Mouse (Mus musculus) regulatory T cell (primary cell): ENCODE results near the gene Zhx3.

Experiments
- in situ Hi-C: fragments of 300-600 bp; cut with MboI, MseI; formaldehyde crosslinking; loops from one replicate; pipeline ENCODE4 v1.15.1; 2025; ENCODE audit warnings: high pct_unique_total_duplicates

Zhx3 gene

DNA sequence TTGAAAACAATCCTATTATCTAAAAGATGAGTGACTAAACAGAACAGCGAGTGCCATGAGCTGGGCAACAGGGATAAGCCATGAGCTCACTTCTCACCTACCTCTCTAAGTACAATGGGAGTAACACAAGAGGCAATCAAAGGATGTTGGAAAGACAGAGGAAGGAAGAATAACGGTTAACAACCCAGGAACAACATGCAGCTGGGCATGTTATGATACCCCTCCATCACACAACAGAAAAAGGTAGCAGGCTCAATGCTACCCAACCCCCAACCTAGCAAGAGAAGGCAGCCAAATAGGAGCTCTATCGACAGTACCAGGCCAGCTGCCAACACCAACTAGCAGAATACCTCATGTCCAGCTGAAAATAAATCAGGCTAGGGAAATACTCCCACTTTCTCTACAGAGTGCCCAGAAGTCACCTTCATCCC is 66.7 kb downstream of the Zhx3 start:
- in situ Hi-C loops, result no loop called here

DNA sequence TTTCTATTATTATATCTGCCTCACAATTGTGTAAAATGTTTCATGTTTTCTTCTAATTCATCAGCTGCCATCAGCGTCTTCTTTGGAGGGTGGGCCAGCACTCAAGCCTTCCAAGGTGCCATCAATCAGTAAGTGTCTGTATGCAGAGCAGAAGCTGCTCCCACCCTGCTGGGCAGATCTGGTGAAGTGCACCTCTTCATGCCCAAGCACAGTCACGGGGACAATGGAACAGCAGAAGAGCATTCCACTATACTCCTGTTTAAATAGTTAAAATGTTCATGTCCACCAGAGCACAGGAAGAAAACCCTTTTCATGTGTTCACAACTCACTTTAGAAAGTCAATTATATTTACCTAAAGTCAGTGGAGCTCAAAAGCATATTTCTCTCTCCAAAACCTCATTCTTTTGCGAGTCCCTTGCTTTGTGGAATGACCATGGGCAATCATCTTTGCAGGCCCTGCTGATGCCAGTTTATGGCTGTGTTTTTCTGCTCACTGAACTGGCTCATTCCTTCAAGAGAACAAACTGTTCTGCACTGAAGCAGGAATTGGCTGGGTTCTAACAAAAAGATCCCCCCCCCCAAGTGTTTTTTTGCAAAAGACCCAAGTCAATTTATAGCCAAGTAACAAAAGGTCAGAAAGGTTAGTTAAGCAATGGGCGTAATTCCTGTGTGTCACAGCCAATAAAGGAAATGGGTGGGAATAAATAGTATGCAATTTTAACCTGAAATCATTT is 67.8 kb downstream of the Zhx3 start:
- in situ Hi-C loops, result no loop called here

DNA sequence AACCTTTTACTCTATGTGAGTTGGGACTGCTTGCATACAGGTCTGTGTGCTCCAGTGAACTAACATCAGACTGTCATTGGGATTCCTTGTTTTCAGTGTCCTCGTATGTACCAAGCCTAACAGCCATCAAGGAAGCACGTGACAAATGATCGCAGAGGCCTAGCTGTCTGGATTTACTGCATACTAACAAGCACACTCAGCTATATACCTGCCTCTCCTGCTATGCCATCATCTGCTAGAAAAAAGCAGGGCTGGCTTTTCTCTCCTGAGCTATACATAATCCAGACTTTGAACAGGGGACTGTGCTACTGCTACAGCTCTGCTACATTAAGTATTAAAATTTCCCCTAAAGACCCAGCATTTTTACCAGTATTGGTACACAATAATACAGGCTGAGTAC is 70.5 kb downstream of the Zhx3 start:
- in situ Hi-C loops, result no loop called here

DNA sequence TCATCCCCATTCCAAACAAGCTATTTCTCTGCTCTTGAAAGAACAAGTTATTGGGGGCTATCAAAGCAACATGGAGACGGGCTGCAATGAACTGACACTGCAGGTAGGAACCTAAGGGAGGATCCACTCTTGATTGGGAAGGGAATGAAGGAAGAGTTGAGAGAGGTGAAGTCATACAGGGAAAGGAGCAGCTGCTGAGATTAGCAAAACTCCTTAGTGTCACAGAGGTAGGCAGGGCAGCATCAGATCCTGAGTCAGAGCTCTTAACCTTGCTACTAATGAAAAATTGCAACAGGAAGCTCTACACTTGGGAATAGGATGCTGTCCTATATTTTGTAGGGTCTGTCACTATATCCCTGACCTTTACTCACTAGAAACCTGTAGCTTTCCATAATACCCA is 71.8 kb downstream of the Zhx3 start:
- in situ Hi-C loops, result no loop called here

DNA sequence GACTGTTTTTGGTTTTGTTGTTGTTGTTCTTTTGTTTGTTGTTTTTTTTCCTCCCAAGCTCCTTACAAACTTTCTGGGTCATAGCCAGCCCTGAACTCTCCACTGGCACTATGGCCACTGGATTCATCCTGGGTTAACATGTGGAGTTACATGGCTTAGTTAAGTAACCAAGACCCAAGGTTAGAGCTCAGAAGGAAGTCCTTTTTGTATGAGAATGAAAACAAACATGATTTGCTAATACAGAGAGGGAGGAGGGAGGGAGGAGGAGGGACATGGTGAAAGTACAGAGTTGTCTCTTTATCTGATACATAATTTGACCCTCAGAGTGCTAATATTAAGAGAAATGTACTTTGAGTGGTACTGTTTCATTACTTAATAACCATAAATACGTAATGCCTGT is 74.6 kb downstream of the Zhx3 start:
- in situ Hi-C loops, result no loop called here

DNA sequence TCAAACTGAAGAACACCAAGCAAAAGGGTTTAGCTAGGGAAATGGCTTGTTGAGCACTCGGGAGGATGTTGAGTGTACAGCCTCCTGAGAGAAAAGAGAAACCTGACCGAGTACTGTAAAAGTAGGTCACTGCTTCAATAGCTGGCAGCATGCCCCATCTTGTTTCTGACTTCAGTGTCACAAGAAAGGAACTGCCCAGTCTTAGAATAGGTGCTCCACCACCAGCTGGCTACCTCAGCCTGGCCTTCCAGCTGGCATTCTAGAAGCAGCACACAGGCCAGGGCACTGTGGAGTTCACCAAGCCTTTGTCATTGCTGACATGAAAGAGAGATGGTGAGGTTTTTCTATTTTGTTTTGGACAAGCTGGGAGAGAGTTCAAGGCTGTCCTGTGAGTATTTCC is 75.8 kb downstream of the Zhx3 start:
- in situ Hi-C loops, result no loop called here

DNA sequence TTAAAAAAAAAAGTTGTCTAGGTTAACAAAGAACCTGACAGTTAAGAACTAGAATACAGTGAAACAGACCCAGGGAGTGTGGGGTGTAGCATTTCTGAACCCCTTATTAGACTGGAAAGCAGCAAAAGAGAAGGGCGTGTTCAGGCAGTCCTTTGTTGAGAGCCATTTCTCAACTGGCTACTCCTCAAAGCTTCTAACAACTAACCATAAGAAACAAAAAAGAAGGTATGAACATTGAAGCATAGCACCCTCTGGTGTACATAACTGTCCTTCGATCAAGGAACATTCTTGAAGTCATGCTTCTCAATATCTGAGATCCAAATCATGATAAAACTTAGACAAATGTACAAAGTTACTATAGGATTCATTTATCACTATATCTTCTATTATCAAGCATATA is 79.7 kb downstream of the Zhx3 start:
- in situ Hi-C loops, result no loop called here

DNA sequence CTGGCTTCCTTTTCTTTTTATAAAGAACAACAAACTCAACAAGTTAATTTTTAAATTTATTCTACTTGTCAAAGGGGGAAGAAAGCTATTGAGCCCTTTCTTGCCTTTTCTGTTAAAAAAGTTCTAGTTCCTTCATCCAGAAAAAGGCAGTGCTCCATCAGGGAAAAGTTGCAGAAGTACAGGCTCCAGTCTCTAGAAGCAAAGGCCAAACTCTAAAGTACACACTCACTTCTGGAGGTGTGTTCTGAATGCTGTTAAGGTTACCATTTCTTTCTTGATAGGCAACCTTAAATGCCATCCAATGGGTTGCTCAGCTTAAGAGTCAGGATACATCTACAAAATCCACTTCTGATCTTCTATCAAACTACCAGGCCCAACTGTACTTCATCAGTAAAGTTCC is 83.1 kb downstream of the Zhx3 start:
- in situ Hi-C loops, result no loop called here

DNA sequence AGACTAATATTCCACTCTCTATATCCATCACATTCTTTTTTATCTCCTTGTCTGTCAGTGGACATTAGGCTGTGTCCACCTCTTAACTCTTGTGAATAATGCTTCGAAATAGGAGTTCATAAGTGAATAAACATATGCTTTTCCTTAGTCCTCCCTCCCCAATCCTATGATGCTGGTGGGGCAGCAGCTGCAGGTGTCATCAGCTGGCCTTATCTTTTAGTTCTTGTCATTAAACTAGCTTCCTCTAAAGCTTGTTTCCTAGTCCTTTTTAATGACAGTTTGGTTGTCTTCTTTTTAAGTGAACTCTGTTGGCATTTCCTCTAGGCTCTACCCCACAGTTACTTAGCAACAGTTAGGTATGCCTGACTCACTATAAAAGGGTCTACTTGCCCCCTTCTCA is 83.8 kb downstream of the Zhx3 start:
- in situ Hi-C loops, result no loop called here

DNA sequence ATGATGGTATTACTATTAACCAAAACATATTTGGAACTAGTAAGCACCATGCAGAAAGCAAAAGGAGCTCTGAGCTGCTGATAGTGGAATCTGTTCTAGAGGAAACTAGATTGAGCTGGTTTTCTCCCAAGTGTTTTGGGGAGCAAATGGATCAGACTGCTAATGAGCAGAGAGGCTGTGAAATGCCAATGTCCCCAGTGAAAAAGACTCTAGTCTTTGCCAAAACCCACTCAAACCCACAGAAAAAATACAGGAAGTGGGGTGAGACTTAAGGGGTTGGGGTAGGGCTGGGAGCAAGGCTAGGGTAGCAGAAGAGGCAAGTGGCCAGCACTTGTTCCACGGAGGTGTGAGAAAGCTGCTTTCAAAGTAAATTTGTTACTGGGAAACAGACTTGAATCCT is 86.5 kb downstream of the Zhx3 start:
- in situ Hi-C loops, result no loop called here

DNA sequence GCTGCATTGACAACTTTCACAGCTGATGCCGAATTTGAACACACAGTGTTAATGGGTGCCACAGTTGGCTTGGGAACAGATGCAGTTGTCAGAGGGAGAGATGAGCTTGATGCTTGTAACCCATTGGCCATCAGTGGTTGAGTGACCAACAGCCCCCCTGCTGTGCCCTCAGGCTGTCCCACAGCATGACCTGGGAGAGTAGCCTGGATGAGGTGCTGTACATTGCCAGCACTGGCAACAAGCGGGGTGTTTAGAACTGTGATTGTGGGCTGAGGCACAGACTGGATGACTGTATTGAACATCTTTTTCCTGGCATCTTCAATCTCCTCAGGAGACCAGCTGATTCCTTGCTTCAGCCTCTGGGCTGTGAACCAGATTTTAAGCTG is 92.0 kb downstream of the Zhx3 start:
- in situ Hi-C loops, result no loop called here

DNA sequence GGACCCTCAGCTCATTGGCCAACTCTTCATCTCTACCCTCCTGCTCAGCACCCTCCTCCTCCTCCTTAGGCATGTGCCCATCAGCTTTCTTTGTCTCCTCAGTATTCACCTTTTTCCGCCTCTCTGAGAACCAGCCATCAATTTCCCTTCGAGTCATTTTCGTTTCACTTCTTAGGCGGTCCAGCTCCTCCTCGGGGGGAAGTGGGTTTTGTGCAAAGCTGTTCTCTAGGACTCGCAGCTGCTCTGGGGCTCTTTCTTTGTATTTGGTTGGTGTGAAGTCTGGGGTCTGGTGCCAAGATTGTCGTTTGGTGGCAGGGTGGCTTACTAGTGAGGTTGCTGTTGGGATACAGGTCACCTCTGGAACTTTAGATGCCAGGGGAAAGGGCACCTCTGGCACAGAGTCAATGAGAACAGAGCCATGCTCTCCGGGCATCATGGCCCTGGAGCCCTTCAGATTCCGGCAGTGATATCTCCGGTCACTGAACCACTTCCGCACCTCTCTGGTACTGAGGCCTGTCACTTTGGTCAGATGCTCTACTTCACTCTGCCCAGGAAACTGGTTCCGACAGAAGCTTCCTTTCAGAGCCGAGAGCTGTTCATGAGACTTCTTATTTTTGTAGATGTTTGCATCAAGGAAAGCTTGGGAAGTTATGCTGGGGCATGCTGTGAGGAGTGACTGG is 92.5 kb downstream of the Zhx3 start:
- in situ Hi-C loops, result no loop called here

DNA sequence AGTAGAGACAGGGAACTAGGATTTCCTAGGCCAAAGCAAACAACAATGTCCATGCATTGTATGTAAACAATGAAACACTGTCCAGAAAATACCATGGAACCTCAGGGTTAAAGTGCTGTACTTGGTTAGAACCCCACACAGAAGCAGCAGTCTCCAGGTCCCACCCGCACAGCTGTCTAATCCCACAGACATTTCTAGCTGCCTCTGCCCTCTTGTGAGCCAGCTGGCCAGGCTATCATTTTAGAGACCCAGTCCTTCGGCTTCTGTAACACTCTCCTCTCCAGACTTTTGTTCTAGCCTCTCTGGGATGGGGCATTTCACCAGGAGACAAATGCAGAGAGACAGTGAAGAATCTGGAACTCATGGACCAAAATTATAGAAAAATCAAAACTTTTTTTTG is 94.8 kb downstream of the Zhx3 start:
- in situ Hi-C loops, result no loop called here

DNA sequence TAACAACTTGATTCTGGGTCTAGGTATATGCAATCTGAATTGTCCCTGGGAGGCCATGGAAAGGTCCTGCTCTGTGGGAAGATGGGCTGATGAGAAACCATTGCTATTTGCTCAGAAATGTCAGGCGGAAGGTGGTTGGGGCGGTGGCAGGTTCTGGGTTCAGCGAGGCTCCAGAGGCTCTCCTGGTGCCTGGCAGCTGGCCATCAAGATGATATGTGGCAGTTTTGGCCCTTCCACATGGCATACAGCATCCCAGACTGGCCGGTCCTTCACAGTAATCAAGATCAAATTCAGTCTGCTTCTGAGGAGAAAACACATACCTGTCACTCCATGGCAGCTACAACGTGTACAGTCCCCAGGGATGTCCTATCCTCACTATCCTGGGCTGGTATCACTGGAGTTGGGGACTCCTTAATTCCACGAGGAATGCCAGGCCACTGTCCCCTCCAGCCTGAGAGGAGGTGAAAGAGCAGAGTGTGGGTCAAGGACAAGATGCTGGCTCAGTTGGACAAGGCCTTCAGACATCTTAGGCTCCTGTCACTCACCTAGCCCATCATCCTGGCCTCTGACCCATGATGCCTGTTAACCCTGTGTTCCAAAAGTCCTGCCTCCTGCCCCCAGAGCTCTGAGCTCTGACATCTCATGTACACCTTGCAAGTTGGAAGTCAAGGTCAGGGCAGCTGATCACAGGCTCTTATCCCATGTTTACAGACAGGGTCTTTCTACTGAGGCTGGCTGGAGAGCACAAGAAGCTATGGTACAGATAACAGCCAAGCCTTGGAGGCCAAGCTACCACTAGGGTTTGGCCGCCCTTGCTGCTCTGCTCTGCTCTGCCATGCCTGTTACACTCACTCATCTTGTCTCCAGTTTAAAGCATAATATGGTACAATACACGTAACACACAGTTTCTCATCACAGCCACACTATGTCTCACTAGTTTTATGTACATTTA is 101.2 kb downstream of the Zhx3 start:
- in situ Hi-C loops, result no loop called here

DNA sequence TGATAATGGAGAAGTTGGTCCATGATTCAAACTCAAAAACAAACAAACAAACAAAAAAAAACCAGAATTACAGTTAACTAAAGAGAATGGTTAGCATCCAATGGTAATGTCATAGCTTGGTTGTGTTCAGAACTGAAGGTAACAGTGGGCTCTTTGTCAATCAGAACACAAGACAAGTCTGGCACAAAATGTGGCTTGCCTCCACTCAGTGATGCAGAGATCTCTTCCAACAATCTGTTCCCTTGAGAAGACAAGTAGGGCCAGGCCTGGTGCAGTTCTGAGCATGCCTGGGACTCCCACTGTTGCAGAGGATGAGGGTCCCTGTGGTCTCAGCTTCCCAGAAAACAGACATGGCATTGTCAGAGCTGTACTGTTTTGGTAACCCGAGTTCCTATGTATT is 101.9 kb downstream of the Zhx3 start:
- in situ Hi-C loops, result no loop called here

DNA sequence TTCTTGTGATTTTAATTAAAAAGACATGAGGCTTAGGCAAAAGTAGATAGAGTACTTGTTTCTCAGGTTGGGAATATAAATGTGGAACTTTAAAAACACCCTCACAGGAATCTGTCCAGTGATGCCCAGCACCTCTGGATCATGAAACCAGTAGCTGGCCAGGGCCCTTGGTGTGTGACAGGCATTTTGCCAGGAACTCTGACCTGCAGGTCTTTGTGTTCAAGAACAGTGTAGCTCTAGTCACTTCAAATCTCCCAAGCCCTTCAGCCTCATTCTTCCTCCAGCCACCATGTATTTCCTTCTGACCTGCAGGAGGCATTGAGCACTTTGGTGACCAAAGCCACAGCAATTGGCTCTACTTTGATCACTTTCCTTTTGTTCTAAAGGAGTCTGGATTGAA is 102.4 kb downstream of the Zhx3 start:
- in situ Hi-C loops, result no loop called here

DNA sequence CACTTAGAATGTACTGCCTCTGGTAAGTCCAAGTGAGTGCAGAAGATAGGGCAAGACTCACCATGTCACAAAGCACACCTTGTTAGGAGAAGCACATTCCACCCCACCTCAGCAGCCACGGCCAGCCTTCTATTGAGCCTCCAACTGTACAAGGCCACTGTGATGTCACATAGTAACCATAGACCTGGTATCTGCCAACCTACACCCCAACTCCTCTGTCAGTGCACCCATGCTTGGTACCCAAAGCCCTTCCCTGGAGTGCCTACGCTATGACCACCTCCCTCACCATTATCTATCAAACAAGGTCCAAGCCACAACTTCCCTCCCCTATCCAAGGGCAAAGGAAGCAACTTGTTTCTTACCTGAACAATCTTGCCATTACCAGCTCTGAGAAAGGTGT is 103.8 kb downstream of the Zhx3 start:
- in situ Hi-C loops, result no loop called here

DNA sequence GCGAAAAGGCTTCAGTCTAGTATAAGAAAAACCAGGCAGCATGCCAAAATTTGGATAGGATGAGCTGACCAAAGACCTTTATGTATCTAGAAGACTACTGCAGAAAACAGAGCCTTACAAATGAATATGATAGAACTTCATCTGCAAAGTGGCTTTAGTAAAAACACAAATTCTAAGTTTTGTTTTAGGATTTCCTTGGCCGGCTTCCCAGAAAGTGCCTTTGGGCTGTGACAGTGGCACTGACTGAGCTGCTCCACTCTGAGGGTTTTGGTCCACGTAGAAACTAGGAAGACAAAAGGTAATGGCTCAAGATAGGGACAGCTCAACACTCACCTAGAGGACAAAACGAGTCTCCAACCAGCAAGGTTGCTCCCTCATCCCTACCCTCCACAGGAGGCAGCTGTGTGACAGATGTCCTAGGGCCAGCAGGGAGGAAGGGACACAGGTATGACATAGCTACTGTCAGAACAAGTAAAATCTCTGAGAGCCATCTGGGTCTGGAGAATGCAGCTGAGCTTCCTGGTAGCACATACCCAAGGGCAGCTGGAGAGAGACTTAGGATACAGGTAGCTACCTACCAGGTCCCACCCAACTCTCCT is 104.6 kb downstream of the Zhx3 start:
- in situ Hi-C loops, result no loop called here

DNA sequence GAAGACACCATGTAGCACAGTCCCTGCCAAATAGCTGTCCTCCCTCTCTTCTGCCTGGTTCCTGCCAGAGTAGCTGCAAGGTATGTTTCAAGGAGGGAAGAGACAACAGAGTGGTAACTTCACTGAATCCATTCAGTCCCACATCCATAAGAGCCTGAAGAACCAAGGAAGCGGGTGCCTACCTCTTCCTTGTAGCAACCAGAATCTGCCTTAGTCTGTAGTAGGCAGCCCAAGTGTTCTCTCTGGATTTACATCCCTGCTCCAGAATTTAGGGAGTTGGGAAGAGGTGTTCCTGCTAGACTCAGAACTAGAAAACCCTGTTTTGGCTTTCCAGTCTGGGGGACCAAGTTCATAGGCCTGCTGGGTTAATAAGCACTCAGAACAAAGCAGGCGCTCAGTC is 105.6 kb downstream of the Zhx3 start:
- in situ Hi-C loops, result no loop called here

DNA sequence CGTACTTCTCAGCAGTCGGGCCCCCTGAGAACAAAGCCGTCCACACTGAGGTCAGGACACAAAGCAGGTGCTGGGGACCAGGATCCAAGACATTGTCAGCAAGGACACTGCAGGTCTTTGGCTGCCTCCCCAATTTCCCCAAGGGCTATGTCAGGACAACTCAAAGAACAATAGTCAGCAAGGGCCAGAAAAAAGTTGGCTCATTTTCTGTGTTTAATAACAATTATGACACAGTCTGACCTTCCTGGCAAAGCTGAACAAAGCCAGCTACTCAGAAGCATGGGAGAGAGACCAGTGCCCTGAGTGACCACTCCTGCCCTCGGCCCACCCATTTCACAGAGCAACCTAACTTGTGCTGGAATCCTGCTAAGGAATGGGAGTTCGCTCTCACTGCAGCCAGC is 106.4 kb downstream of the Zhx3 start:
- in situ Hi-C loops, result no loop called here

DNA sequence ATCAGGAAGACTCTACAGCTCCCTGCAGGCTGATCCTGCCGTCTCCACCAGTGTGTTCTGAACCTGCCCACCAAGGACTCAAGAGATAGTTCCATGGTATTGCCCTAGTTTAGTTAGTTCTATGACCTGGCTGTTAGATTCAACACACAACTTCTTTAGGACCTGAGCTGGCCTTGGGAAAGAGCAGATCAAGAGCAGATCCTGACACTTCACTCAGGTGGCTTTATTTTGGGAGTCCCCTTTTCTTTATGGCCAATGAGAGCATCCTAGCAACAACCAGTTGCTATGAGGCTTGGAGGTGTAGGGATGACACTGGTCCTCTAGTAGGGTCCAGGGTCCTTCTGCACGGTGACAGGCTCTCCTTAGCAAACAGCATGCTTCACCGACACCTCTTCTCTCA is 107.7 kb downstream of the Zhx3 start:
- in situ Hi-C loops, result no loop called here

DNA sequence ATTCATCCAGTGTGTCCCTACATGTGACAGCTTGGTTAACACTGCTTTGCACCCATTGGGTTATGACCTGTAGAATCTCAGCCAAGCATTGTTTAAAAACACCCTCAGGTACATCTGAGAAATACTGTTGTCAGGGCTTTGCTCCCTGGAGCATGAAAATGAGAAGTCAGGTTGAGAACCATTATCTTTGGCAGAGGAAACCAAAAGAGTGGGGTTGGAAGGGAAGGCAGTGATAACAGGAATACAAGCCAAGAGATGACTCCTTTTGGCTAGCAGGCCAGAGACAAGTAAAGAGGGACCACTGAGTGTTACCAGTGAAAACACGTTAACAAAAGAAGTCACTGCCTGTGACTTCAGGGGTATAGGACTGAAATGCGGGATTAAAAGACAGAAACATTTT is 108.4 kb downstream of the Zhx3 start:
- in situ Hi-C loops, result no loop called here
